Mouse (Mus musculus) kidney, adult 11 months (tissue): ENCODE measurements around the gene Cdc42se1.

Experiments used
- DNase-seq: peaks from one replicate; pipeline ENCODE4 v3.0.0; 2022

The Cdc42se1 gene

DNA sequence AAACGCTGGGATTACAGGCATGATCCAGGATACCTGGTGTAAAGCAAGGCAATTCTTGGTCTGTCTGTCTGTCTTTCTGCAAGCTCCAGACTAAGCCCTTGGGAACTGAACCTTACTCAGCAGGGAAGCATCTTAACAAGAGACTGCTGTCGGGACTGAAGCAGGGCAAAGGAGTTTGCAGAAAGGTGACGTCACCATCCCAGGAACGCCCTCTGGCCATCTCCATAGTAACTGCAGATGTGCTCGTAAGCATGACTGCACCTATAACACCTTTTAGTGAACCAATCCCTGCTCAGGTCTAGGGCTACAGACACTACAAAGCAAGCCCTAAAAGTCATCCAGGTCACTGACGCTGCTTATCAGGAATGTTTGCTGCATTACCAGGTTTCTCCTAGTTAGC, 4.2 kb upstream of the Cdc42se1 start:
- DNase-seq: peak; percentile 63

GRCm38 (mm10) chr3:95227214-95227613, 1.3 kb upstream of the Cdc42se1 start:
- no peak for DNase-seq

- peak; percentile 66 for DNase-seq
Measured at GRCm38 (mm10) chr3:95228894-95229780, 605 bp downstream of the Cdc42se1 start.

DNA sequence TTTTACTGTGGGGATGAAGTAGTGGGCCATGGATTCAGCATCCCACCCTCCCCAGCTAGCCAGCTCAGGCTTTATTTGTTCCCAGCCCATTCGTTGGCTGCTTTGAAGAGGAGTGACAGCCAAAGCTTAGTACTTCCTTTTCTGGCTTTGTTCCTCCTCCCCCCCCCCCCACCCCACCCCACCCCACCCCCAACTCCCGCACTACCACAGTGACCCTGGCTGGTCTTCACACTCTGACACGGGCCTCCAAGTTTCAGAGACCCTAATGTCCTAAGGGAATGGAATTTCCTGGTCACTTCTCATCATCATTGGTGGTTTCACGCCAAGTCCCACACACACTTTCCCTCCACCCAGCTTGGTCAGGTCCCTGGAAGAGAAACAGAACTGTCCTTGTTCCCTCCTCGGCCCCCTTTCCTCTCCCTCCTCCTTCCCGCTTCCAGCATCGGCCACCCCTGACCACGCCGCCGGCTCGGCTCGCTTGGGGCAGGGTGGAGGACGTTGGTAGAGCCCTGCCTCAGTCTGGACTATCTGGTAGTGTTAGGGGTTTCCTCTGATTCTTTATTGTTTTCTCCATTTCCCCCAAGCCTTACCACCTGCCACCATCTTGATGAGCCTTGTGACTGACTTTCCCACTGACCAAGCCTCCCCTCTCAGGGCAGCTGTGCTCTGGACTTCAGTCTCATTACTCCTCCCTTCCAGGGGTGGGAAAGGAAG, 1.4 kb downstream of the Cdc42se1 start:
- peak; percentile 71 for DNase-seq

GRCm38 (mm10) chr3:95230495-95231297, 2.2 kb downstream of the Cdc42se1 start:
- peak; percentile 70 for DNase-seq

- peak; percentile 57 for DNase-seq
Measured at GRCm38 (mm10) chr3:95231298-95232221, 3.0 kb downstream of the Cdc42se1 start, which contains the start of gene Mllt11. Gene Mllt11 (minus strand): TSS chr3:95232171.

DNA sequence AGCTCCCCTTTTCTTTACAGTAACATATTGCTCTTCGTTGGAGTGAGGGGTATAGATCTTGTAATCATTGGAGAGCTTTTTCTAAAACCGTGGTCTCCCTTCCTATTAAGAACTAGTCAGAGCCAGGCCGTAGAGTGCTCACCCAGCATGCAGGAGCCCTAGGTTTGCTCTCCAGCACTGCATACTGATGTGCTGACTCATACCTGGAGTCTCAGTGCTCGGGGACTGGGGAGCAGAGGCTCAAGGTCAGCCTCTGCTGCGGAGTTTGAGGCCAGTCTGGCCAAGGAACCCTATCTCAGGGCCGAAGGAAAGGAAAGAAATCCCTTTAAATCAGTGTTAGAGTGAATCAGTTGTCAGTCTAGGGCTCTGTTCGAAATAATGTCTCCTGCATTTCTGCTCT, 4.2 kb downstream of the Cdc42se1 start:
- peak; percentile 78 for DNase-seq

DNA sequence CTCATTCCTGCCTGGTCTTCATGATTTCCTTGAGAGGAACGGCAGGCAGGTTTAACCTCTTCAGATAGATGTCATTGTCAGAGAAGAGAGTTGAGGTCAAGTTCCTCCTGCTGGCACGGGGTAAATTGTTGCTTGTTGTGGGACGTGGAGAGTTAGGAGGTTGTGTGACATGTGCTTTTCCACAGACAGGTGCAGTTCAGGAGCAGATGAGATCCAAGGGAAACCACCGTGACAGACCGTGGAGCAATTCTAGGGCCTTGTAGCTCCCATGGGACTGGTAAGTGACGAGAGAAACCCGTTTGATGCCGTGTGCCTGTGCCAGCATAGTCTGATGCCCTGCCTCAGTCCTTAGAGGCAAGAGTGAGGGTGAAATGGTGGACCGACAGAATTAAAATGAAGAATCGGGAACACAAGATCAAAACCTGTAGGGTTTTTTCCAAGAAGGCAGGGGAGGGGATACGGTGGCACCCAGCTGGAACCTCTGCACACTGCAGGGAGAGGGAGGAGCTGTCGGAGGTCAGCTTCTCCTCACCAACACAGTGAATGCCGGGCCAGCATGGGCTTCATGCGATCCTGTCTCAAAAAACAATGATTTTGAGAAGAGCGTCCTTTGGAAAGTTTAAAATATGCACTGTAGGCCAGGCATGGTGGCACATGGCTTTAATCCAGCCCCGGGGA, 4.9 kb downstream of the Cdc42se1 start:
- DNase-seq: peak; percentile 29

DNA sequence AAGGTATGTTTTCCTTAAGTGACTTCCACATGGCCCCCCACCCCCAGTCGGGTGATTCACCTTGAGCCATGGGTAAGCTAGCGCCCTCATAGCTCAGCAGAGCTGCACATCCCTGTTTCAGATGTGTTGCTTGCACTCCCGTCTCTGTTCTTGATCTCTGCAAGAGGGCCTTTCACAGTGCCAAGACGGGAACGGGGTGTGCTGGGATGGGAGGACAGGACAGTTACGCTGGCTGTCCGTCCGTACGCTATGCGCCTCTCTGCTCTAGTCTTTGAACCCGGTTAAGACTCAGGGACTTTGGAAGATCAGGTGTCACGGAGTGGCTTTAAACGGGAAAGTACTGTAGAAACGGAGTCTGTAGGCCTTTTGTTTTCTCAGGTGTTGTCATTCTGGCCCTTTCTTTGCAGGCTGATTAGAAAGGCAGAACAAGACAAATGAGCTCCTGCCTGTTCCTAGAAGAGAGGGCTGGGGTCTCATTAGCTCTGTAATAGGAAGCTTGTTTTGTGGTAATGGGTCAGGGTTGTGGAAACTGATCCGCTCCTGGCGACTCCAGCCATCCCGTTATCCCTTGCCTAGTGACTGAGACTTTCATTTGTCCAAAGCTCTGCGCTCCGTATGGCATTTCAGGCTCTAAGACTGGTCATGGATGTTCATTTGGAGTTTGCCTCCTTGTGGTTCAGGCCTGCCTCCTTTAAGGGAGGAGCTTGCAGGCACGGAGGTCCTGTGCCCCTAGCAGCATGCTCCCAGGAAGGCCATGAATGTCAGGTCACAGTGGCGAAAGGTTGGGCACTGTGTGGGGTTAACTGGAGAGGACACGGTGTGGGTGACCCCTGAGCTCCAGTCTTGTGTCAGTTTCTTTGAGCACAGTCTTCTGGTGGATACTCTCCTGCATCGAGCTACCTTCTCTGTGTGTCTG, 7.1 kb downstream of the Cdc42se1 start:
- no peak for DNase-seq

DNA sequence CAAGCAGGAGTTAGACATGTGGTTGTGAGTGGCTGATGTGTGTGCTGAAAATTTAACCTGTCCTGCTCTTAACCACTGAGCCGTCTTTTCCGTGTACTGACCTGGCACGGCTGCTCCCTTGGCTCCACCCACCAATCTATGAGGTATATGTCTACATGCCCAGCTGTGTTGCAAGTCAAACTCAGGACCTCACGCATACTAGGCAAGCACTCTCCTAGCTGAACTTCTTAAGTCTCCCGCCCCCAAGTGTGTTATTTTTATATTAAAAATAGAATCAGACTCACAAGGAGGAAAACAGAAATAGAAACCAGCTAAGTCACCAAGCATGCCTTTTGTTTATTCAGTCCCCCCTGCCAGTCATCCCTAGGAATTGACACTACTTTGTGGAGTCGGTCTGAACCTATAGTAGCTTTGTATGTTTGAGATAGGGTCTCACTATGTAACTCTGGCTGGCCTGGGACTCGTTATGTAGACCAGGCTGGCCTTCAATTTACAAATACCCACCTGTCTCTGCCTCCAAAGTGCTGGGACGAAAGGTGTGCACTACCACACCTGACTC, 9.1 kb downstream of the Cdc42se1 start:
- no peak for DNase-seq

- no peak for DNase-seq
Measured at GRCm38 (mm10) chr3:95239022-95239421, 10.5 kb downstream of the Cdc42se1 start.

DNA sequence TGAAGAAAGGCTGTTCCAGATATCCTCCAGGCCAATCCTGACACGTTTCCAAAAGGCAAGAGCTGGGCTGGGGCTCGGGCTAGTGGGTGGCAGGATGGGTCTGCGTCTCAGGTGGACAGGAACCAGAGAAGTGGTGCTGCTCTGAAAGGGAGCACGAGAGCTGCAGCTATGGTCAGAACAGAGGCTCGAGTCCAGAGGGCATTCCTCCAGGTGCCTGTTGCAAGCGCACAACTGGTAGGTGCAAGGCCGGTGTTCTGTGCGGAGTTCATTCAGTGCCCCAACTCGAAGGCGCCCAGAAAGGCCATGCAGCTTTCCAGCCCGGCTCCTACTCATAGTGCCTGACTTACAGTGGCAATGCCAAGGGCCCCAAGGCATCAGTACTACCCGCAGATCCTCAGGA, 11.4 kb downstream of the Cdc42se1 start:
- peak; percentile 23 for DNase-seq

- no peak for DNase-seq
Measured at GRCm38 (mm10) chr3:95240900-95241299, 12.4 kb downstream of the Cdc42se1 start.

GRCm38 (mm10) chr3:95241498-95241897, 13.0 kb downstream of the Cdc42se1 start, which contains the start of gene Gm128:
Gene Gm128 (minus strand): TSS chr3:95241598.
- no peak for DNase-seq

GRCm38 (mm10) chr3:95243086-95243485, 14.6 kb downstream of the Cdc42se1 start:
- no peak for DNase-seq

DNA sequence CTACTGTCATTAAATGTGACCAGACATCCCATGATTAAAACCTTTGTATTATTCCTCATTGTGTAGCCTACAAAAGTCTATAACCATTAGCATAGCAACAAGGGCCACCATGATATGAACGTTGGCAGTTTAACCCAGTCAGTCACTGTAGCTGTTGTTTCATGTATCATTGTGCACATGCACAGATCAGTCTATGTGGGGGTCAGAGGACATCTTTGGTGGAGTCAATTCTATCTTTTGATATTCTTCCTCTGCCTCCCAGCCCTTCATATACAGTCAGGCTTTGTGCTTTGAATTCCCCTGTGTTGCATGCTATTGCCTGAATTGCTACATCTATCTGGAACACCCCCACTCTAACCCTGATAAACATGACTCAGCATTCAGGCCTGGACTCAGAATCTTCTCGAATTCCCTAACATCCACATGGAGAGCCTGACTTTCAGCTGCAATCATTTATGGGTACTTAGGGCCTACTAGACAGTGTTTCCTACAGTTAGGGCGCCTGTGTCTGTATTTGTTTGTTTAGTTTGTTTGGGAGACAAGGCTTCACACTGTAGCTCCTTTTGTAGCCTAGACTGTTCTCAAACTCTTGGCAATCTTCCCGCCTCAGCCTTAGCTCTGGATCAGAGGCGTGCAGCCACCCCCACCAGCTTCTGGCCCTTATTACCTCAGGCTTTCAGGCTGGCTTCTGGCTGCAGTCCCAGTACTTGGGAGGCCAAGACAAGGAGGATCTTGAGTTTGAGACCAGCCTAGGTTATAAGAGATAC, 18.1 kb downstream of the Cdc42se1 start:
- peak; percentile 50 for DNase-seq

DNA sequence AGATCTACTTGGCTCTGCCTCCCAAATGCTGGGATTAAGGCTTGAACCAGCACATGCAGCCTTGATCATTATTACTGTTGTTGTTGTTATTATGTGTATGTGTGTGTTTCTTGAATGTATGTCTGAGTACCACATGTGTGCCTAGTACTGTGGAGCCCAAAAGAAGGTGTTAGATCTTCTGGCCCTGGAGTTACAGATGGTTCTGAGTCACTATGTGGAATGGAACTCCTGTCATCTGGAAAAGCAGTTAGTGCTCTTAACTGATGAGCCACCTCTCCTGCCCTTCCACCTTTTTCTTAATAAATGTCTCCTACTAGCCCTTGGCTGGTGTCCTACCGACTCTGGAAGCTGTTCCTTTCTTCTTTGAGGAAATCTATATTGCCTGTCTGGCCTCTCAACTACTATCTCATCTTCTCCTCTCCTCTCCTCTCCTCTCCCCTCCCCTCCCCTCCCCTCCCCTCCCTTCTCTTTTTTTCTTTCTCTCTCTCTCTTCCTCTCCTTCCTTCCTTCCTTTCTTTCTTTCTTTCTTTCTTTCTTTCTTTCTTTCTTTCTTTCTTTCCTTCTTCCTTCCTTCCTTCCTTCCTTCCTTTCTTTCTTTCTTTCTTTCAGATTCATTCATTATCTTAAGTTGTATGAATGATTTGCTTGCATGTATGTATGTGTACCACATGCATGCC, 19.3 kb downstream of the Cdc42se1 start:
- DNase-seq: no peak

GRCm38 (mm10) chr3:95250361-95250760, 21.8 kb downstream of the Cdc42se1 start:
- DNase-seq: no peak
